Comparison of ENCODE assay signal across 24 mouse cellular contexts in genomic region chr9:15741931-15742330, GRCm38 (mm10). TPM values are rescaled to one million over a fixed set of nuclear protein-coding genes. Genes with fewer than 3 reads are reported as not detected.
DNase-seq lines count a peak whose midpoint lies in the region; ATAC-seq and TF ChIP-seq lines count a peak whose summit lies in the region.
"Had no signal": no experiment of that assay in that cellular context is flagged by ENCODE, and none has a peak within 500 bp of the region (broad histone marks: within the 10 kb centered on the region; RNA-seq: fewer than 3 reads in every experiment).

No protein-coding gene starts in this region.

- intact Hi-C loops in left cerebral cortex, postnatal 14 days (cut with DNase I), result no loop called here

- no peaks in the 10 kb centered on the region for H3K27me3 ChIP-seq in forebrain, embryonic 13.5 days
- H3K27me3 ChIP-seq in forebrain, embryonic 15.5 days, result no peaks in the 10 kb centered on the region
- no peaks in the 10 kb centered on the region for H3K27me3 ChIP-seq in heart, embryonic 12.5 days (replicated peaks)
- no peaks in the 10 kb centered on the region for H3K27me3 ChIP-seq in kidney, embryonic 16.5 days (ENCODE audit: insufficient read depth, low read length)
- H3K27me3 ChIP-seq: embryonic facial prominence, embryonic 15.5 days had no signal

- no peak overlapping the region for H3K4me3 ChIP-seq in forebrain, embryonic 13.5 days
- H3K4me3 ChIP-seq in forebrain, embryonic 15.5 days, result no peak overlapping the region
- no peak overlapping the region for H3K4me3 ChIP-seq in heart, embryonic 12.5 days
- H3K4me3 ChIP-seq in kidney, embryonic 16.5 days (ENCODE audit: low read length), result no peak overlapping the region
- H3K4me3 ChIP-seq: embryonic facial prominence, embryonic 15.5 days; erythroblast, embryonic 14.5 days; gastrocnemius, adult 2 months had no signal

- ATAC-seq in forebrain, embryonic 13.5 days, result peak; percentile 69; the same call in 1 of the 2 replicates
- no peak for ATAC-seq in forebrain, embryonic 15.5 days (replicated peaks)
- ATAC-seq in heart, embryonic 12.5 days (ENCODE audit: insufficient number of reproducible peaks, low FRiP score), result no peak
- ATAC-seq in kidney, embryonic 16.5 days (ENCODE audit: low FRiP score, low TSS enrichment), result peak; percentile 42; the same call in 1 of the 2 replicates
- ATAC-seq: CD4-positive, CD25-positive, alpha-beta regulatory T cell, adult 4 months; intestine, embryonic 16.5 days had no signal

- 63% methylated on average over 6 of the region's 6 CpGs for WGBS in forebrain, embryonic 13.5 days
- WGBS in forebrain, embryonic 15.5 days, result 54% methylated on average over 6 of the region's 6 CpGs
- 75% methylated on average over 6 of the region's 6 CpGs for WGBS in heart, embryonic 12.5 days
- WGBS in kidney, embryonic 16.5 days, result 49% methylated on average over 6 of the region's 6 CpGs

- DNase-seq in heart, adult 11 months, result peak; percentile 2
- DNase-seq in kidney, adult 8-10 months, result no peak
- peak; percentile 66 for DNase-seq in brain, embryonic 14.5 days (ENCODE audit: low read depth)
- DNase-seq in left cerebral cortex, postnatal 14 days (ENCODE audit: low spot score in 2 of 2), result no peak
- DNase-seq: adrenal gland, adult 8-10 months; adrenal gland, postnatal 36 days; B cell, adult 2 months; cerebellum, adult 11 months; cerebellum, adult 8-10 months; cerebellum, postnatal 14 days; embryo, embryonic 11 days; gastrocnemius, adult 2 months; gastrocnemius, postnatal 25 days; heart, postnatal 10 days; heart, postnatal 4 days had no signal

- H3K9me3 ChIP-seq in forebrain, embryonic 13.5 days (replicated peaks), result no peaks in the 10 kb centered on the region
- H3K9me3 ChIP-seq in forebrain, embryonic 15.5 days, result no peaks in the 10 kb centered on the region
- H3K9me3 ChIP-seq in heart, embryonic 12.5 days (replicated peaks), result no peaks in the 10 kb centered on the region
- H3K9me3 ChIP-seq in kidney, embryonic 16.5 days (ENCODE audit: low read length), result no peaks in the 10 kb centered on the region
- H3K9me3 ChIP-seq: embryonic facial prominence, embryonic 15.5 days; G1E had no signal

- peaks cover 12% of the 10 kb centered on the region for H3K4me1 ChIP-seq in forebrain, embryonic 13.5 days
- peaks cover 7% of the 10 kb centered on the region for H3K4me1 ChIP-seq in forebrain, embryonic 15.5 days
- H3K4me1 ChIP-seq in heart, embryonic 12.5 days (replicated peaks), result peaks cover 4% of the 10 kb centered on the region
- 0 out of 2 replicates have a peak, but pooled peaks cover 5% of the 10 kb centered on the region for H3K4me1 ChIP-seq in kidney, embryonic 16.5 days (ENCODE audit: insufficient read depth, low read length)
- H3K4me1 ChIP-seq: embryonic facial prominence, embryonic 15.5 days had no signal

- H3K27ac ChIP-seq in forebrain, embryonic 13.5 days, result no peak overlapping the region
- H3K27ac ChIP-seq in forebrain, embryonic 15.5 days (replicated peaks), result no peak overlapping the region
- H3K27ac ChIP-seq in heart, embryonic 12.5 days (ENCODE audit: poor library complexity, severe bottlenecking), result no peak overlapping the region
- no peak overlapping the region for H3K27ac ChIP-seq in kidney, embryonic 16.5 days (ENCODE audit: low read length)
- H3K27ac ChIP-seq: embryonic facial prominence, embryonic 15.5 days; gastrocnemius, adult 2 months had no signal

- peaks cover 31% of the 10 kb centered on the region for H3K36me3 ChIP-seq in forebrain, embryonic 13.5 days (ENCODE audit: poor library complexity, severe bottlenecking)
- peaks cover 23% of the 10 kb centered on the region for H3K36me3 ChIP-seq in forebrain, embryonic 15.5 days
- peaks cover 28% of the 10 kb centered on the region for H3K36me3 ChIP-seq in heart, embryonic 12.5 days
- peaks cover 21% of the 10 kb centered on the region for H3K36me3 ChIP-seq in kidney, embryonic 16.5 days (ENCODE audit: insufficient read depth, low read length)
- H3K36me3 ChIP-seq: G1E had no signal

- H3K4me2 ChIP-seq in forebrain, embryonic 13.5 days, result no peak overlapping the region
- no peak overlapping the region for H3K4me2 ChIP-seq in forebrain, embryonic 15.5 days (replicated peaks)
- no peak overlapping the region for H3K4me2 ChIP-seq in heart, embryonic 12.5 days
- no peak overlapping the region for H3K4me2 ChIP-seq in kidney, embryonic 16.5 days (replicated peaks; ENCODE audit: low read depth, low read length)
- H3K4me2 ChIP-seq: embryonic facial prominence, embryonic 15.5 days had no signal

- TF ChIP-seq CTCF in brain, embryonic 14.5 days (IDR thresholded peaks at IDR 0.05; ENCODE audit: borderline replicate concordance, extremely low read depth, insufficient read depth, insufficient read length), result no peak

- H3K9ac ChIP-seq in forebrain, embryonic 13.5 days, result no peak overlapping the region
- no peak overlapping the region for H3K9ac ChIP-seq in forebrain, embryonic 15.5 days (replicated peaks)
- no peak overlapping the region for H3K9ac ChIP-seq in heart, embryonic 12.5 days
- H3K9ac ChIP-seq in kidney, embryonic 16.5 days (replicated peaks; ENCODE audit: low read length), result no peak overlapping the region
- H3K9ac ChIP-seq: embryonic facial prominence, embryonic 15.5 days had no signal

- no peak for TF ChIP-seq POLR2A in brain, embryonic 14.5 days (IDR thresholded peaks at IDR 0.05; ENCODE audit: borderline replicate concordance, extremely low read depth, insufficient read depth, insufficient read length, poor library complexity, severe bottlenecking)

RNA-seq across cellular contexts. Expression of gene Slc36a4, which starts 32.4 kb away (rescaled TPM):
- polyA plus RNA-seq in forebrain, embryonic 13.5 days (2015; fragmentation: Nextera tagmentation; extraction: Ambion mirVana), result 21.5 and 23.5 TPM in 2 replicates
- 28.6 and 29.8 TPM in 2 replicates for polyA plus RNA-seq in forebrain, embryonic 15.5 days (2015; fragmentation: Nextera tagmentation; extraction: Ambion mirVana)
- polyA plus RNA-seq in heart, embryonic 12.5 days (2016; fragmentation: Nextera tagmentation; extraction: Ambion mirVana), result 11.8 and 11.9 TPM in 2 replicates
- 15.8 and 16.3 TPM in 2 replicates for polyA plus RNA-seq in kidney, embryonic 16.5 days (2015; fragmentation: Nextera tagmentation; extraction: Ambion mirVana)
- 27.4 and 29.7 TPM in 2 replicates for polyA plus RNA-seq in brain, embryonic 14.5 days (2012; rRNA removed)
- total RNA-seq in left cerebral cortex, postnatal 14 days (2021), result 10 to 100 TPM; 44.2 to 49.4 TPM
- polyA plus RNA-seq: G1E had no signal

Comparison
In these comparisons a context has a peak if more than half of its experiments do, and no peak if none do; other contexts are left out.
1. ATAC-seq: peak in forebrain, embryonic 13.5 days (single experiment) and kidney, embryonic 16.5 days (single experiment); none in forebrain, embryonic 15.5 days (single experiment) and heart, embryonic 12.5 days (single experiment).
2. DNase-seq: peak in heart, adult 11 months (single experiment) and brain, embryonic 14.5 days (single experiment); none in kidney, adult 8-10 months (0 of 2) and left cerebral cortex, postnatal 14 days (0 of 2).